14 mouse cellular contexts compared by ENCODE assay signal in the genomic region with DNA sequence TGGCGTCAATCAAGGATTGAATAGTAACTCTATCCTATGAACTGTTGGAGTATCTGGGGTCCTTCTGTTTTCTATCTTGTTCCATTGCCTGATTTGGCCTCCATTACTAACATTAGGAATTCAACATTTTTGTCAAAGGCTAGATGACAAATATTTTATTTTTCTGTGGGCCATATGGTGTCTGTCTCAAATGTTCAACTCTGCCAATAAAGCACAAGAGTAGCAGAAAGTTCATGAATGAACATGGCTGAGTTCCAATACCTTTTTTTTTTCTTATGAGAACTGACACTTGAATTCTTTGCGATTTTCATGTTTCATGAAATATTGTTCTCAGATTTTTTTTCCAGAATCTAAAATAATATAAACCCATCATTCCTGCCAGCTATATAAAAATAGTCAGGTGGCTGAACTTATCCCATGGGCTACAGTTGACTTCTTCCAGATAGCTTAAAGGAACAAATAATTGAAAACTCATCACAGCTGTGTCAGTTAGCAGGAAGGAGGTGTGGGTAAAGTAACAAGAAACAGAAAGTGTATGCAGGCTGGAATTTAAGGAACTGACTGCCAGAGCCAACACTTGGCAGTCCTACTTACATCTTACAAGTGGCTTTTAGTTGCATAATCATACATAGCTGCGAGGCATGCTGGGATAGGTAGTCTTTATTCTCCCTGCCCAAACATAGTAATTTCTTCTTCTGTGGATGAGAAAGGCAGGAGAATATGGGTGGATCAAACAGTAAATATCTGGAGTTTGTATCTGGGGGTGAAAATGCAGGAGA.
DNase-seq lines count a peak whose midpoint lies in the region; ATAC-seq and TF ChIP-seq lines count a peak whose summit lies in the region.
"Had no signal": no experiment of that assay in that cellular context is flagged by ENCODE, and none has a peak within 500 bp of the region (broad histone marks: within the 10 kb centered on the region; RNA-seq: fewer than 3 reads in every experiment).

No protein-coding gene starts in this region.

- no peak for TF ChIP-seq CTCF in lung, postnatal 0 days (IDR thresholded peaks at IDR 0.05)

- 82% methylated on average over 3 of the region's 3 CpGs for WGBS in heart, embryonic 12.5 days
- 47% methylated on average over 3 of the region's 3 CpGs for WGBS in lung, postnatal 0 days

- peak; percentile 33 to 47 for DNase-seq in heart, adult 9 months (ENCODE audit: low spot score in 2 of 2)
- DNase-seq in 416B (ENCODE audit: low read depth), result peak; percentile 18
- peak; percentile 47 for DNase-seq in brain, adult 2 months (ENCODE audit: low read depth, low spot score)
- DNase-seq in lung, postnatal 0 days (ENCODE audit: low spot score), result peak; percentile 90
- no peak for DNase-seq in layer of hippocampus, adult 11-12 months (ENCODE audit: low spot score)
- no peak for DNase-seq in cerebellum, postnatal 36 days
- DNase-seq: adrenal gland, adult 2 months; cerebellum, adult 11-12 months; gastrocnemius, postnatal 14 days had no signal

- no peak overlapping the region for H3K4me3 ChIP-seq in heart, embryonic 12.5 days
- H3K4me3 ChIP-seq in lung, postnatal 0 days (ENCODE audit: low read depth, low read length), result no peak overlapping the region
- H3K4me3 ChIP-seq: embryonic facial prominence, embryonic 12.5 days; hindbrain, embryonic 15.5 days; liver, embryonic 12.5 days; midbrain, embryonic 15.5 days had no signal

- ATAC-seq in heart, embryonic 12.5 days (ENCODE audit: insufficient number of reproducible peaks, low FRiP score), result no peak
- peak; percentile 84 for ATAC-seq in lung, postnatal 0 days
- ATAC-seq: liver, embryonic 12.5 days; midbrain, embryonic 15.5 days had no signal

- H3K9me3 ChIP-seq in heart, embryonic 12.5 days (replicated peaks), result no peaks in the 10 kb centered on the region
- H3K9me3 ChIP-seq in lung, postnatal 0 days (ENCODE audit: low read length), result no peaks in the 10 kb centered on the region
- H3K9me3 ChIP-seq: embryonic facial prominence, embryonic 12.5 days; hindbrain, embryonic 15.5 days; liver, embryonic 12.5 days; midbrain, embryonic 15.5 days had no signal

- H3K4me2 ChIP-seq in heart, embryonic 12.5 days, result no peak overlapping the region
- no peak overlapping the region for H3K4me2 ChIP-seq in lung, postnatal 0 days (replicated peaks; ENCODE audit: low read depth, low read length)
- H3K4me2 ChIP-seq: embryonic facial prominence, embryonic 12.5 days; hindbrain, embryonic 15.5 days; liver, embryonic 12.5 days; midbrain, embryonic 15.5 days had no signal

- H3K27me3 ChIP-seq in heart, embryonic 12.5 days (replicated peaks), result no peaks in the 10 kb centered on the region
- H3K27me3 ChIP-seq in lung, postnatal 0 days (replicated peaks; ENCODE audit: insufficient read depth, low read length), result no peaks in the 10 kb centered on the region
- H3K27me3 ChIP-seq: embryonic facial prominence, embryonic 12.5 days; hindbrain, embryonic 15.5 days; liver, embryonic 12.5 days; midbrain, embryonic 15.5 days had no signal

- no peak overlapping the region for H3K27ac ChIP-seq in heart, embryonic 12.5 days (ENCODE audit: poor library complexity, severe bottlenecking)
- no peak overlapping the region for H3K27ac ChIP-seq in lung, postnatal 0 days (ENCODE audit: low read length)
- H3K27ac ChIP-seq: embryonic facial prominence, embryonic 12.5 days; hindbrain, embryonic 15.5 days; liver, embryonic 12.5 days; midbrain, embryonic 15.5 days had no signal

- no peaks in the 10 kb centered on the region for H3K36me3 ChIP-seq in heart, embryonic 12.5 days
- no peaks in the 10 kb centered on the region for H3K36me3 ChIP-seq in lung, postnatal 0 days (ENCODE audit: insufficient read depth, low read length)
- H3K36me3 ChIP-seq: embryonic facial prominence, embryonic 12.5 days; hindbrain, embryonic 15.5 days; liver, embryonic 12.5 days; midbrain, embryonic 15.5 days had no signal

- TF ChIP-seq EP300 in lung, postnatal 0 days (IDR thresholded peaks at IDR 0.05), result 0 out of 2 replicates have a peak, but pooled peaks have one; percentile 39

- H3K4me1 ChIP-seq in heart, embryonic 12.5 days (replicated peaks), result no peaks in the 10 kb centered on the region
- no peaks in the 10 kb centered on the region for H3K4me1 ChIP-seq in lung, postnatal 0 days (ENCODE audit: insufficient read depth, low read depth, low read length)
- H3K4me1 ChIP-seq: embryonic facial prominence, embryonic 12.5 days; hindbrain, embryonic 15.5 days; liver, embryonic 12.5 days; midbrain, embryonic 15.5 days had no signal

- H3K9ac ChIP-seq in heart, embryonic 12.5 days, result no peak overlapping the region
- no peak overlapping the region for H3K9ac ChIP-seq in lung, postnatal 0 days (replicated peaks; ENCODE audit: low read depth)
- H3K9ac ChIP-seq: embryonic facial prominence, embryonic 12.5 days; hindbrain, embryonic 15.5 days; liver, embryonic 12.5 days; midbrain, embryonic 15.5 days had no signal

Comparison
In these comparisons a context has a peak if more than half of its experiments do, and no peak if none do; other contexts are left out.
1. DNase-seq: peak in heart, adult 9 months (2 of 2), 416B (single experiment), brain, adult 2 months (single experiment) and lung, postnatal 0 days (single experiment); none in layer of hippocampus, adult 11-12 months (single experiment) and cerebellum, postnatal 36 days (0 of 2).